Mouse (Mus musculus) hindbrain, embryonic 11.5 days (tissue): ENCODE results near the gene Cse1l. TPM values are rescaled to one million over a fixed set of nuclear protein-coding genes. Genes with fewer than 3 reads are reported as not detected.

Source experiments
- ATAC-seq: fragments of 200-750 bp; cut with Nextera tagmentation; 2 replicates; pipeline ENCODE4 v1.8.0; 2017; ENCODE audit warnings: mild to moderate bottlenecking, moderate TSS enrichment, moderate library complexity; ENCODE audit not compliant: low FRiP score
- DNase-seq: peaks from one replicate; pipeline ENCODE4 v3.0.0-alpha.2; 2015; ENCODE audit warnings: low spot score
- H3K27ac ChIP-seq: fragments of 300-500 bp; sonication (generic); 2 replicates; pipeline ENCODE4 v1.5.1; 2014; ENCODE audit warnings: mild to moderate bottlenecking, low read depth, low read length
- H3K27me3 ChIP-seq: fragments of 300-500 bp; sonication (generic); 2 replicates; pipeline ENCODE4 v1.6.1; 2014; ENCODE audit warnings: mild to moderate bottlenecking, low read length, moderate library complexity, mixed read lengths; ENCODE audit not compliant: control insufficient read depth, insufficient read depth
- H3K36me3 ChIP-seq: fragments of 300-500 bp; sonication (generic); 2 replicates; pipeline ENCODE4 v1.6.1; 2014; ENCODE audit warnings: mild to moderate bottlenecking, low read length, moderate library complexity, mixed read lengths; ENCODE audit not compliant: control insufficient read depth, insufficient read depth
- H3K4me1 ChIP-seq: fragments of 300-500 bp; sonication (generic); replicated peaks from 2 replicates; pipeline ENCODE4 v1.6.1; 2014; ENCODE audit warnings: low read length, mixed read lengths; ENCODE audit not compliant: control insufficient read depth, insufficient read depth
- H3K4me2 ChIP-seq: fragments of 300-500 bp; sonication (generic); replicated peaks from 2 replicates; pipeline ENCODE4 v1.6.1; 2014; ENCODE audit warnings: mild to moderate bottlenecking, low read depth, low read length
- H3K4me3 ChIP-seq: fragments of 300-500 bp; sonication (generic); 2 replicates; pipeline ENCODE4 v1.5.1; 2014; ENCODE audit warnings: low read depth, low read length
- H3K9ac ChIP-seq: fragments of 300-500 bp; sonication (generic); 2 replicates; pipeline ENCODE4 v1.6.1; 2014; ENCODE audit warnings: low read depth, low read length
- H3K9me3 ChIP-seq: fragments of 300-500 bp; sonication (generic); 2 replicates; pipeline ENCODE4 v1.6.1; 2016; ENCODE audit warnings: low read length; ENCODE audit not compliant: control insufficient read depth
- WGBS: fragments of 180-500 bp; shearing (Covaris S2); extraction: QIAGEN DNeasy Blood & Tissue Kit; methylation state at CpG from one replicate; pipeline ENCODE4 v1.1.7; 2014; 5-methylcytosine and 5-hydroxymethylcytosine counted together
- polyA plus RNA-seq: library from polyadenylated mRNA; unstranded; fragments of >200 nt; fragmentation: Nextera tagmentation; extraction: Ambion mirVana; gene quantifications from 2 replicates; pipeline ENCODE4 v1.2.1, GENCODE M21; 2014

The Cse1l gene
- polyA plus RNA-seq, 1 experiment from 2014 or later = 169 TPM

DNA sequence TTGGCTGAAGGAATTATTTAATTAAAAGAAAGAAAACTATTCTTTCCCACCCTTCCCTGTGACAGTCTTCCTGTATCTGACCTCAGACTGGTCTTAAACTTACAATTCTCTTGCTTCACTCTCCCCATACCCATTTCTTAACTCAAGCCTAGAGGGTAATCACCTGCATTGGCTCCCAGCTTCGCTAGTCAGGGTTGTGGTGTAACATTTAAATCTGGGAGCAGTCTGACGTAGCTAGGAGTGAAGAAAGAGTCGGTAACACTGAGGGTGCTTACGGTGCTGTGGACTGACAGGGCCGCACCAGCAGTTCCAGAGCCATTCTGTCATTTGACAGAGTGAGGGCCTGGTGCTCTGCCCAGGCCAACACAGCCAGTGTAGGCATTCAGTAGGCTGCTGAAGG is 12.8 kb upstream of the Cse1l start:
- Histone ChIP-seq H3K27me3 (no peaks in the 10 kb centered on the region), H3K36me3 (0 out of 2 replicates have a peak, but pooled peaks cover 2% of the 10 kb centered on the region), H3K9ac (no peak overlapping the region), H3K4me2 (no peak overlapping the region), H3K4me3 (no peak overlapping the region), H3K27ac (no peak overlapping the region), H3K4me1 (no peaks in the 10 kb centered on the region), H3K9me3 (no peaks in the 10 kb centered on the region)
- ATAC-seq (no peak), DNase-seq (no peak)
- 97% methylated on average over 5 of the region's 5 CpGs for WGBS

DNA sequence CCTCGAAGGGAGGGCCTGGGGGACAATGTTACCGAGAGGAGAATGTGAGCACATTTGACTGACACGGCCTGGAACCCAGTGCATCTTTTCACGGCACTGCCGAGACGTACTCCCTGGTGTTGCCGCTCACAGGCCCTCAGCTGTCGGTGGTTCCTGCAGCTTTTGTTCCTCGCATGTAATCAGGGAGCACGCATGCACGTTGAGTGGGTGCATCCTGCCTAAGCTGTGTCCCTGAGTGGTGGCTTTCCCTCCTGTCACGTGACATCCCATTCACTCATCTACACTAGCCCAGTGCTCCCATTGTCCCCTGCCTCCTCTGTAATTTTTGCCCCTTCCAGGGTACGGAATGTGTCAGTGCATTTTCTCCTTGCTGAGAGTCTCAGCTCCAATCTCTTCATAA is 9.5 kb upstream of the Cse1l start:
- Histone ChIP-seq H3K27me3 (no peaks in the 10 kb centered on the region), H3K9me3 (no peaks in the 10 kb centered on the region), H3K4me3 (no peak overlapping the region), H3K4me1 (no peaks in the 10 kb centered on the region), H3K9ac (no peak overlapping the region), H3K4me2 (no peak overlapping the region), H3K27ac (no peak overlapping the region), H3K36me3 (0 out of 2 replicates have a peak, but pooled peaks cover 2% of the 10 kb centered on the region)
- ATAC-seq (no peak), DNase-seq (no peak)
- 72% methylated on average over 13 of the region's 13 CpGs for WGBS

DNA sequence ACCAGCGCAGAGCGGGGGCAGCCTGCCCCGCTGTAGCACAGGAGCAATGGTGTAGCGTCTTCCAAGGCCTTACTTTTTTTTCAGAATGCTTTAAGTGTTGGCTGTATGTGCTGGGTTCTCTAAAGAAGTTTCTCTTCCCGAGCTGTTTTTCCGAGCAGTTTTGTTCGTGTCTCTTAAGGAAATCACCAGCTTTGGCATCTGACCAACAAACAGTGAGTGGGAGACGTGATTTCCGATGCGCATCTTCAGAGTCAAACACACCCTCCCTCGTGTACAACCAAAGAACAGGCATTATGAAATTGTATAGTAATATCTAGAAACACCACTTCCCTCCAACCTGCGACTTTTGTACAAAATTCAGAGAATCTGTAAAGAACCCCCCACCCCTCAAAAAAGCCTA is 8.9 kb upstream of the Cse1l start:
- Histone ChIP-seq H3K27me3 (no peaks in the 10 kb centered on the region), H3K36me3 (0 out of 2 replicates have a peak, but pooled peaks cover 2% of the 10 kb centered on the region), H3K4me1 (no peaks in the 10 kb centered on the region), H3K9ac (no peak overlapping the region), H3K9me3 (no peaks in the 10 kb centered on the region), H3K27ac (no peak overlapping the region), H3K4me2 (no peak overlapping the region), H3K4me3 (no peak overlapping the region)
- WGBS = 92% methylated on average over 12 of the region's 12 CpGs
- DNase-seq (no peak), ATAC-seq (no peak)

DNA sequence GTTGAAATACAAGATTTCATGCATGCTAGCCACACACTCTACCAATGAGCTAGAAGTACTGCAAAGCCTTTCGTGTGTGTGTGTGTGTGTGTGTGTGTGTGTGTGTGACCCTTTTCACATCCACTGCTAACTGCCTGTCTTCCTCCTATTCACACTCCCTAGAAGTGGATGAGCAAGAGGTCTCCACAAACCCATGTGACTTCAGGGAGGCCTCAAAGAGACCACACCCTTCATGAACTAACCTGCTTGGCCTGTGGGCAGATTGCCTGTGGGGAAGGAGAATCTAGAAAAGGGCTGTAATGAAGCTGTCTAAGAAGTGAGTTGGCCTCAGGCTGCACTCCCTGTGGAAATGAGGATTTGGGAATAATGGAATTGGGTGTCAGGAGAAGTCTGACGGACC is 6.7 kb upstream of the Cse1l start:
- WGBS = 92% methylated on average over 2 of the region's 2 CpGs
- H3K36me3 ChIP-seq = 0 out of 2 replicates have a peak, but pooled peaks cover 2% of the 10 kb centered on the region
- no peak for ATAC-seq

DNA sequence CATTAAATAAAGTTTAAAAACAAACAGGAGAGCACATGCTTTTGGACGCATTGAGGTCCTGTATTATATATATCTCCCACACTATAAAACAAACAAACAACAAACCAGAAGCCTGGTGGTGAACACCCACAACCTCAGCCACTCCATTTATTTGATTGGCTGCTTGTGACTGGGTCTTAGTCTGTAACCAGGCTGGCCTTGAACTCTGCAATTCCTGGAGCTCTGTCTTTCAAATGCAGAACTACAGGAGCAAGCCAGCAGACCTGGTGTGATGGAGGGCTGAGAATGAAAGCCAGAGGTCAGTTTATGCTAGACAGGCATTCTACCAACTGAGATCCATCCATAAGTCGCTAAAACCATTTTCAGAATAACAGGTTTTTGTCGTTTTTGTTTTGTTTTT is 6.1 kb upstream of the Cse1l start:
- Histone ChIP-seq H3K27ac (no peak overlapping the region), H3K9ac (no peak overlapping the region), H3K4me3 (no peak overlapping the region), H3K36me3 (no peaks in the 10 kb centered on the region), H3K9me3 (no peaks in the 10 kb centered on the region), H3K4me2 (no peak overlapping the region), H3K27me3 (no peaks in the 10 kb centered on the region), H3K4me1 (no peaks in the 10 kb centered on the region)
- no peak for DNase-seq
- 74% methylated on average over 3 of the region's 3 CpGs for WGBS
- ATAC-seq = no peak

More for the DNA sequence above, 6.7 kb upstream of the Cse1l start:
- no peak for DNase-seq
- H3K9me3 ChIP-seq = no peaks in the 10 kb centered on the region
- H3K4me3 ChIP-seq = no peak overlapping the region
- H3K4me2 ChIP-seq = no peak overlapping the region
- H3K9ac ChIP-seq = no peak overlapping the region
- no peaks in the 10 kb centered on the region for H3K27me3 ChIP-seq
- H3K4me1 ChIP-seq = no peaks in the 10 kb centered on the region
- H3K27ac ChIP-seq = no peak overlapping the region

DNA sequence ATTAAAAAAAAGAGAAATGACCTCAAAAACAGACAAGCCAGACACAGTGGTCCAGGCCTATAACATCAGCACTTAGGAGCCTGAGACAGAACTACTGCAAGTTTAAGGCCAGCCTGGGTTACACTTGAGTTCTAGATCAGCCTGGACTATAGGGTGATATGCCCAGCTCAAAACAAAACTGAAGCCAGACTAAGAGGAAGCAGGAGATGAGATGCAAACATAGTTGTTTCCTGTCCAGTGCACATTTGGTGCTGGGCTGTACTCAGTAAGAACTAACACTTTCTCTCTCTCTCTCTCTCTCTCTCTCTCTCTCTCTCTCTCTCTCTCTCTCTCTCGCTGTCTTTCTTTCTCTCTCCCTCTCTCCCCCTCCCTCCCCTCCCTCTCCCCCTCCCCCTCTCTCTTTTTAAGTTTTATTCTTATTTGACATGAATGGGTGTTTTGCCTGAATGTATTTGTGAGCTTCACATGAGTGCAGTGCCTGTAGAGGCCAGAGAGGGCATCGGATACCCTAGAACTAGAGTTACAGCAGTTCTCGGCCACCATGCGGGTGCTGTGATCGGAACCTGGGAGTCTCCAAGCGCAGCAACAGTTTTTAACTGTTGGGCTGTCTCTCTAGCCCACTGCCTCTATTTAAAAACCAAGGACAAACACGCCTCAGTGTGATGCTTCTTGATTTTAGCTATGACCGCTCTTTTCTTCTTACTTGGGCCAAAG is 4.9 kb upstream of the Cse1l start:
- Histone ChIP-seq H3K4me3 (no peak overlapping the region), H3K4me1 (no peaks in the 10 kb centered on the region), H3K27ac (no peak overlapping the region), H3K9ac (no peak overlapping the region), H3K27me3 (no peaks in the 10 kb centered on the region), H3K9me3 (no peaks in the 10 kb centered on the region), H3K4me2 (no peak overlapping the region), H3K36me3 (no peaks in the 10 kb centered on the region)
- DNase-seq = no peak
- WGBS = 92% methylated on average over 8 of the region's 8 CpGs
- ATAC-seq = no peak

DNA sequence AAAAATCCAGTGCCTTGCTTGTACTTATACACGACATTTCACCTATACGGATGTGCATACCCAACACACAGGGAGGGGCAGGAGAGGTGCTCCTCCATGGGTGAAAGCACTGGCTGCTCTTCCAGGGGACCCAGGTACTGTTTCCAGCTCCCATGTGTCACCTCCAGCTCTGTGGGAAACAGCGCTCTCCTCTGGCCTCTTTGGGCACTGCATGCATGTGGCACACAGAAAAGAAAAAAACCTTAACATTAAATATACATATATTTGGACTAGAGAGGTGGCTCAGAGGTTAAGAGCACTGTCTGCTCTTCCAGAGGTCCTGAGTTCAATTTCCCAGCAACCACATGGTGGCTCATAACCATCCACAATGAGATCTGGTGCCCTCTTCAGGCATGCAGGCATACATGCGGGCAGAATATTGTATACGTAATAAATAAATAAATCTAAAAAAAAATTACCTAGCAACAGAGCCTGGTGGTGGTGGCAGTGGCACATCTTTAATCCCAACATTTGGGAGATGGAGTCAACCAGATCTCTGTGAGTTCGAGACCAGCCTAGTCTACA is 2.0 kb upstream of the Cse1l start:
- H3K4me2 ChIP-seq = no peak overlapping the region
- no peak overlapping the region for H3K4me3 ChIP-seq
- 0 out of 2 replicates have a peak, but pooled peaks cover 2% of the 10 kb centered on the region for H3K4me1 ChIP-seq
- H3K9ac ChIP-seq = no peak overlapping the region
- H3K9me3 ChIP-seq = no peaks in the 10 kb centered on the region
- ATAC-seq (no peak), DNase-seq (no peak)
- no peak overlapping the region for H3K27ac ChIP-seq
- H3K36me3 ChIP-seq = no peaks in the 10 kb centered on the region
- WGBS = 94% methylated on average over 6 of the region's 6 CpGs
- no peaks in the 10 kb centered on the region for H3K27me3 ChIP-seq

DNA sequence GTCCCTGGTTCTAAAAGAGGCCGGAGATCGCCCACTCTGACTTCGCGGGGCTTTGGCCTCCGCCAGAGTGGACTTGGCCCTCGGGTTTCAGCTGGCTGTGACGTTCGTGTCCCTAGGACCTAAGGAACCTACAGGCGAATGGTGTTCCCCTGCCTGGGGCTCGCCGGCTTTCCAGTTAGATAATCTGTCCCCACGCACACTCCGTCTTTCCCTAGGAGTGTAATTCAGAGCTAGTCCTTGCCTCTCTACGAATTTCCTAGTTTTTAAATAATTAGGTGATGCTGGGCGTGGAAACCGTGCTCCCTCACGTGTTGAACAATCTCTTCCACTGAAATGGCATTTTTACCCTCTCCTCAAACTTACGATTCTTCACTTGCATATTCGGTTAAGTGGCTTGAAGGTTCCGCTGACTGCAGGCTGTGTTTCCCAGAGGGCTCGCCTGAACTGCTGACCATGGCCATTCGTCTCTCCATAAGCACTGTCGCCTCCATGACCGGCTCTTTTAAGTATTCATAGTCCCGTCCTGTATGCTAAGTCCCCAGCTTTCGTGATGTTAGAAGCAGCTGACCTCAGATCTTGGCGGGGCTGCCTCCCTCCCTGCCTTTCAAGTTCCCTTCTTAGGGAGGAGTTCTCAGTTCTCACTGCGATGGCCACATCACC is 813 bp downstream of the Cse1l start:
- peak overlapping the region; percentile 97 for H3K9ac ChIP-seq
- H3K9me3 ChIP-seq = no peaks in the 10 kb centered on the region
- WGBS = under 1% methylated on average over 28 of the region's 28 CpGs
- ATAC-seq (no peak), DNase-seq (peak; percentile 16)
- no peaks in the 10 kb centered on the region for H3K27me3 ChIP-seq
- H3K36me3 ChIP-seq = no peaks in the 10 kb centered on the region
- H3K27ac ChIP-seq = peak overlapping the region; percentile 98
- H3K4me2 ChIP-seq = peak overlapping the region; percentile 73
- H3K4me3 ChIP-seq = peak overlapping the region; percentile 91
- 0 out of 2 replicates have a peak, but pooled peaks cover 2% of the 10 kb centered on the region for H3K4me1 ChIP-seq
